Mouse (Mus musculus): ENCODE data around the gene Dlst.

Dlst gene

DNA sequence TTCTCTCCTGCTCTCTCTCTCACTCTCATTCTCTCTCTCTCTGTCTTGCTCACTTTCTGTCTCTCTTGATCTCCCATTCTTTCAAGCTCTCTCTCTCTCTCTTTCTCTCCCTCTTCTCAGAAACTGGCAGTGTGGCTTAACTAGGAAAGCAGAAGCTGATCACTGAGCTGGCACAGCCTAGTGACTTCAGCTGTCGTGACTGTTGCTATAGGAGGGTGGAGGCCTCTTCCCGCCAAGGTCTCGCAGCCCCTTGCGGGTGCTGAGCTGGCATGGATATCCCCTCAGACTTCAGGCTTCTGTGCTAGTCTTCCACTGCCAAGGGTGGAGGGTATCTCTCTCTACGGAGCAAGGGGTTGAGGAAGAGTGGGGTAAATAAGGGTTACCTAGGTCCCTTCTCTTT, 72.3 kb downstream of the Dlst start:
- no peak for DNase-seq (ENCODE audit: low spot score)

- DNase-seq (ENCODE audit: low spot score): no peak
These were observed 73.5 kb downstream of the Dlst start for GRCm38 (mm10) chr12:85184118-85184517.
